Mouse (Mus musculus): ENCODE measurements at regions not wholly inside any gene's neighbourhood (a gene's known extent, or its start where the extent isn't known, plus 50 kb on each side); places are given as distances from the start of the nearest gene placed in this dataset.

- no peak for TF ChIP-seq MYOD1 (IDR thresholded peaks at IDR 0.05; ENCODE audit: control insufficient read depth, insufficient read length, low read depth)
- TF ChIP-seq MYOG (IDR thresholded peaks at IDR 0.05; ENCODE audit: control insufficient read depth, extremely low read depth, insufficient read length), result no peak
- no peak for TF ChIP-seq CTCF (IDR thresholded peaks at IDR 0.05; ENCODE audit: control insufficient read depth, insufficient read depth, insufficient read length)
- TF ChIP-seq USF1 (IDR thresholded peaks at IDR 0.05; ENCODE audit: low read depth), result no peak
- TF ChIP-seq CEBPB (IDR thresholded peaks at IDR 0.05; ENCODE audit: low read depth), result no peak
- TF ChIP-seq MAX (IDR thresholded peaks at IDR 0.05), result no peak
- TF ChIP-seq FOSL1 (IDR thresholded peaks at IDR 0.05; ENCODE audit: insufficient read depth, low read length, poor library complexity, severe bottlenecking), result no peak
- Histone ChIP-seq H3K79me2 (ENCODE audit: control insufficient read depth, insufficient read depth) (no peaks in the 10 kb centered on the region), H3ac (ENCODE audit: control insufficient read depth, insufficient read length, low read depth) (no peak overlapping the region), H3K36me3 (ENCODE audit: control insufficient read depth, insufficient read depth) (no peaks in the 10 kb centered on the region), H3K4me3 (ENCODE audit: insufficient read depth, poor library complexity, severe bottlenecking) (no peak overlapping the region), H3K27me3 (ENCODE audit: control insufficient read depth, insufficient read depth, insufficient read length) (no peaks in the 10 kb centered on the region), H3K79me3 (ENCODE audit: low read depth) (no peaks in the 10 kb centered on the region)
These were observed 327.8 kb upstream of the 3110018I06Rik start for GRCm38 (mm10) chr12:107160628-107161027.

DNA sequence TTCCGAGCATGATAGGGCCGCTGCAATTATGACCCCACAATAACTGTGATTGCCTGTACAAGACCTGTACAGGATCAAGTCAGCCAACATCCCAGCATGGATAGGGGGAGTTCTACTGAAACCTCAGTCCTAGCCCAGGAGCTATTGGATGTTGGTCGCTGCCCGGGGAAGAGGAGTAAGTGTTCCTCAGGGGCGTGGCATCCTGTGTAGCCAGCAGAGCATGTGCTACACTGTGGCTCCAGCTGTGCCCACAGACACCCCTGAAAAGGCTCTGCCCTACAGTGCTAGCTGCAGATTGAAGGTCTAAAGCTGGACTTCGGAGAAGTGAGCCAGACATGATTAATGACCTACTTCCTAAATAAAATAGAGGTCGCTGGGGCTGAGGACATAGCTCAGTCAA lies 317.5 kb upstream of the 3110018I06Rik start:
- TF ChIP-seq CEBPB (IDR thresholded peaks at IDR 0.05; ENCODE audit: low read depth) (no peak), FOSL1 (IDR thresholded peaks at IDR 0.05; ENCODE audit: insufficient read depth, low read length, poor library complexity, severe bottlenecking) (no peak), MYOG (IDR thresholded peaks at IDR 0.05; ENCODE audit: control insufficient read depth, extremely low read depth, insufficient read length) (no peak), CTCF (IDR thresholded peaks at IDR 0.05; ENCODE audit: control insufficient read depth, insufficient read depth, insufficient read length) (no peak), MAX (IDR thresholded peaks at IDR 0.05) (no peak), MYOD1 (IDR thresholded peaks at IDR 0.05; ENCODE audit: control insufficient read depth, insufficient read length, low read depth) (no peak), USF1 (IDR thresholded peaks at IDR 0.05; ENCODE audit: low read depth) (no peak)
- Histone ChIP-seq H3K4me3 (ENCODE audit: insufficient read depth, poor library complexity, severe bottlenecking) (no peak overlapping the region), H3K79me2 (ENCODE audit: control insufficient read depth, insufficient read depth) (no peaks in the 10 kb centered on the region), H3K79me3 (ENCODE audit: low read depth) (no peaks in the 10 kb centered on the region), H3K27me3 (ENCODE audit: control insufficient read depth, insufficient read depth, insufficient read length) (no peaks in the 10 kb centered on the region), H3ac (ENCODE audit: control insufficient read depth, insufficient read length, low read depth) (no peak overlapping the region), H3K36me3 (ENCODE audit: control insufficient read depth, insufficient read depth) (no peaks in the 10 kb centered on the region)

- H3K36me3 ChIP-seq (ENCODE audit: control insufficient read depth, insufficient read depth), result no peaks in the 10 kb centered on the region
- no peak overlapping the region for H3K4me3 ChIP-seq (ENCODE audit: insufficient read depth, poor library complexity, severe bottlenecking)
- H3K79me2 ChIP-seq (ENCODE audit: control insufficient read depth, insufficient read depth), result no peaks in the 10 kb centered on the region
- H3K27me3 ChIP-seq (ENCODE audit: control insufficient read depth, insufficient read depth, insufficient read length), result no peaks in the 10 kb centered on the region
- no peak overlapping the region for H3ac ChIP-seq (ENCODE audit: control insufficient read depth, insufficient read length, low read depth)
- no peak for TF ChIP-seq MYOG (IDR thresholded peaks at IDR 0.05; ENCODE audit: control insufficient read depth, extremely low read depth, insufficient read length)
- no peak for TF ChIP-seq CTCF (IDR thresholded peaks at IDR 0.05; ENCODE audit: control insufficient read depth, insufficient read depth, insufficient read length)
- no peaks in the 10 kb centered on the region for H3K79me3 ChIP-seq (ENCODE audit: low read depth)
These were observed 316.8 kb upstream of the 3110018I06Rik start for GRCm38 (mm10) chr12:107171676-107172075.

GRCm38 (mm10) chr12:107178676-107179075 lies 309.8 kb upstream of the 3110018I06Rik start:
- Histone ChIP-seq H3K36me3 (ENCODE audit: control insufficient read depth, insufficient read depth) (no peaks in the 10 kb centered on the region), H3K27me3 (ENCODE audit: control insufficient read depth, insufficient read depth, insufficient read length) (no peaks in the 10 kb centered on the region), H3K79me2 (ENCODE audit: control insufficient read depth, insufficient read depth) (no peaks in the 10 kb centered on the region), H3K79me3 (ENCODE audit: low read depth) (no peaks in the 10 kb centered on the region), H3ac (ENCODE audit: control insufficient read depth, insufficient read length, low read depth) (no peak overlapping the region), H3K4me3 (ENCODE audit: insufficient read depth, poor library complexity, severe bottlenecking) (no peak overlapping the region)
- TF ChIP-seq CTCF (IDR thresholded peaks at IDR 0.05; ENCODE audit: control insufficient read depth, insufficient read depth, insufficient read length) (no peak), USF1 (IDR thresholded peaks at IDR 0.05; ENCODE audit: low read depth) (no peak), MAX (IDR thresholded peaks at IDR 0.05) (no peak), MYOD1 (IDR thresholded peaks at IDR 0.05; ENCODE audit: control insufficient read depth, insufficient read length, low read depth) (no peak), CEBPB (IDR thresholded peaks at IDR 0.05; ENCODE audit: low read depth) (no peak), FOSL1 (IDR thresholded peaks at IDR 0.05; ENCODE audit: insufficient read depth, low read length, poor library complexity, severe bottlenecking) (no peak)

DNA sequence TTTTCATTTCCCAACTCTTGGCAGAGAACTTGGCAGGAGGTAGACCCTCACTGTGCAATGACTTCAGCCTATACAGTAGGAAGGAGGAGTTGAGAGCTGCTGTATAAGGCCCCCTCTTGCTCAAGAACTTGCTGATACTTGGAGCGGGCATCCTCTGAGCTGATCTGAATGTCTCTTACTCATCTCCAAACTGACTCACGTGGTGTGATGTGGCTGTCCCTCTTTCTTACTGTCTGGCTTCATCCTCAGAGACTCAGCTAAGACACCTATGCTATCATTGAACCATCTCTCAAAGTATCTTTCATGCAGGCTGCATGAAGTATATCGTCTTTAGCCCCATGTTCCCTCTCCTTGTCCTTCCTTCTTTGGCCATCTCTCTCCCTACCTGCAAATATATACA lies 307.9 kb upstream of the 3110018I06Rik start:
- no peak overlapping the region for H3K4me3 ChIP-seq (ENCODE audit: insufficient read depth, poor library complexity, severe bottlenecking)
- TF ChIP-seq FOSL1 (IDR thresholded peaks at IDR 0.05; ENCODE audit: insufficient read depth, low read length, poor library complexity, severe bottlenecking) (no peak), USF1 (IDR thresholded peaks at IDR 0.05; ENCODE audit: low read depth) (no peak), MAX (IDR thresholded peaks at IDR 0.05) (no peak), MYOG (IDR thresholded peaks at IDR 0.05; ENCODE audit: control insufficient read depth, extremely low read depth, insufficient read length) (no peak), CEBPB (IDR thresholded peaks at IDR 0.05; ENCODE audit: low read depth) (no peak), MYOD1 (IDR thresholded peaks at IDR 0.05; ENCODE audit: control insufficient read depth, insufficient read length, low read depth) (no peak), CTCF (IDR thresholded peaks at IDR 0.05; ENCODE audit: control insufficient read depth, insufficient read depth, insufficient read length) (no peak)
- no peaks in the 10 kb centered on the region for H3K79me2 ChIP-seq (ENCODE audit: control insufficient read depth, insufficient read depth)
- H3K27me3 ChIP-seq (ENCODE audit: control insufficient read depth, insufficient read depth, insufficient read length), result no peaks in the 10 kb centered on the region
- H3K79me3 ChIP-seq (ENCODE audit: low read depth), result no peaks in the 10 kb centered on the region
- no peak overlapping the region for H3ac ChIP-seq (ENCODE audit: control insufficient read depth, insufficient read length, low read depth)
- no peaks in the 10 kb centered on the region for H3K36me3 ChIP-seq (ENCODE audit: control insufficient read depth, insufficient read depth)

DNA sequence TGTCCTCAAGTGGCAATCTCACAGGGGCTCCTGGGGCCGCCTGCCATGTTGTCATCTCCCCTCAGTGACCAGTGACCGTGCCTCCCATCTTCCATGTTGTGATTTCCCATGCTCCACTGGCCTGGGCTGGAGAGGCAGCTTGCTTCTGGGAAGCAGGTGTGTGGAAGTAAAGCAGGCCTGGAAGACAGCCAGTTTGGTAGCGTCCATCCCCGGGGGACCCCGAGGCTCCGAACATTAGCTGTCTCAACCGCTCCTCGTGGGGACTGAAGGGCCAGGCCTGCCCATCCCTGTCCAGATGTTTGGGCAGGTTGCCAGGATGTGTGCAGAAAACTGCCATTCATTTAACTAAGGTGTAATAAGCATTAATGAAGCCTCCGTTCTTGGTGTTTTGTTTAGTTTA lies 307.1 kb upstream of the 3110018I06Rik start:
- H3ac ChIP-seq (ENCODE audit: control insufficient read depth, insufficient read length, low read depth), result no peak overlapping the region
- no peaks in the 10 kb centered on the region for H3K79me3 ChIP-seq (ENCODE audit: low read depth)
- TF ChIP-seq MAX (IDR thresholded peaks at IDR 0.05) (no peak), USF1 (IDR thresholded peaks at IDR 0.05; ENCODE audit: low read depth) (no peak), MYOD1 (IDR thresholded peaks at IDR 0.05; ENCODE audit: control insufficient read depth, insufficient read length, low read depth) (no peak), FOSL1 (IDR thresholded peaks at IDR 0.05; ENCODE audit: insufficient read depth, low read length, poor library complexity, severe bottlenecking) (no peak), CTCF (IDR thresholded peaks at IDR 0.05; ENCODE audit: control insufficient read depth, insufficient read depth, insufficient read length) (no peak), CEBPB (IDR thresholded peaks at IDR 0.05; ENCODE audit: low read depth) (no peak), MYOG (IDR thresholded peaks at IDR 0.05; ENCODE audit: control insufficient read depth, extremely low read depth, insufficient read length) (no peak)
- H3K27me3 ChIP-seq (ENCODE audit: control insufficient read depth, insufficient read depth, insufficient read length), result no peaks in the 10 kb centered on the region
- no peak overlapping the region for H3K4me3 ChIP-seq (ENCODE audit: insufficient read depth, poor library complexity, severe bottlenecking)
- H3K79me2 ChIP-seq (ENCODE audit: control insufficient read depth, insufficient read depth), result no peaks in the 10 kb centered on the region
- no peaks in the 10 kb centered on the region for H3K36me3 ChIP-seq (ENCODE audit: control insufficient read depth, insufficient read depth)
